Mouse (Mus musculus): ENCODE results near the gene Barhl1.

DNA sequence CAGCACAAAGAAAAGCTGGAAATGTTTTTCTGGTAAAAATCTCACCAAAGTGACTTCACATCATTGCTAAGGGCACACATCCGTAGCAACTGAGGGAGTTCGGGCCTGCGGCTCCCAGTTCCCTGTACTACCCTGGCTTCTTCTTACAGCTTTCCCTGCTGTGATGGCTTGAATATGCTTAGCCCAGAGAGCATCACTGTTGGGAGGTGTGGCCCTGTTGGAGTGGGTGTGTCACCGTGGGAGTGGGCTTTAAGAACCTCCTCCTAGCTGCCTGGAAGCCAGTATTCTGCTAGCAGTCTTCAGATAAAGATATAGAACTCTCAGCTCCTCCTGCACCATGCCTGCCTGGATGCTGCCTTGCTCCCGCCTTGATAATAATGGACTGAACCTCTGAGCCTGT, 45.2 kb upstream of the Barhl1 start:
- TF ChIP-seq CTCF (IDR thresholded peaks at IDR 0.05; ENCODE audit: low read depth, low read length) (no peak), POLR2A (IDR thresholded peaks at IDR 0.05; ENCODE audit: extremely low read depth, insufficient read depth, low read length) (no peak)

Data from liver, adult 2 months (tissue).